Mouse (Mus musculus) MEL (cell line): ENCODE data around the gene Tnfaip8l2.

ENCODE experiments used
- CHD2 ChIP-seq: IDR thresholded peaks from 2 replicates; pipeline ENCODE4 v1.6.1; 2011; ENCODE audit warnings: low read length, improper control_type of control experiment
- CTCF ChIP-seq, 3 experiments: IDR thresholded peaks in 2 of 3; conservative IDR thresholded peaks in 1 of 3; 2 replicates each; pipeline ENCODE4 v1.5.1; 2011 to 2012; ENCODE audit warnings: low read length in 3 of 3, low read depth in 2 of 3, mild to moderate bottlenecking in 2 of 3, improper control_type of control experiment in 1 of 3, inconsistent platforms in 1 of 3, mixed read lengths in 1 of 3, moderate library complexity in 1 of 3; ENCODE audit not compliant: control insufficient read depth in 1 of 3, insufficient read depth in 1 of 3, poor library complexity in 1 of 3, severe bottlenecking in 1 of 3
- ELF1 ChIP-seq: IDR thresholded peaks from 2 replicates; pipeline ENCODE4 v1.6.1; 2014; ENCODE audit warnings: low read depth, mild to moderate bottlenecking, inconsistent platforms, low read length, improper control_type of control experiment, moderate library complexity
- HCFC1 ChIP-seq: IDR thresholded peaks from 2 replicates; pipeline ENCODE4 v1.6.1; 2012; ENCODE audit warnings: low read depth, mild to moderate bottlenecking, inconsistent platforms, low read length, improper control_type of control experiment, moderate library complexity
- MAZ ChIP-seq: IDR thresholded peaks from 2 replicates; pipeline ENCODE4 v1.6.1; 2012; ENCODE audit warnings: low read depth, mild to moderate bottlenecking, inconsistent platforms, low read length, improper control_type of control experiment
- MYC ChIP-seq: IDR thresholded peaks from 2 replicates; pipeline ENCODE4 v1.6.1; 2011; ENCODE audit warnings: low read depth, mild to moderate bottlenecking, low read length, improper control_type of control experiment, moderate library complexity
- NELFE ChIP-seq: IDR thresholded peaks from 2 replicates; pipeline ENCODE4 v1.6.1; 2011; ENCODE audit warnings: low read depth, low read length, improper control_type of control experiment
- POLR2A ChIP-seq, 2 experiments: IDR thresholded peaks; 2 replicates each; pipeline ENCODE4 v1.6.1; 2011 to 2012; ENCODE audit warnings: low read length in 2 of 2, mild to moderate bottlenecking in 2 of 2, control low read depth in 1 of 2, improper control_type of control experiment in 1 of 2, low read depth in 1 of 2, moderate library complexity in 1 of 2; ENCODE audit not compliant: control insufficient read depth in 1 of 2, insufficient read depth in 1 of 2, poor library complexity in 1 of 2
- SIN3A ChIP-seq: IDR thresholded peaks from 2 replicates; pipeline ENCODE4 v1.6.1; 2012; ENCODE audit warnings: low read length, improper control_type of control experiment, inconsistent platforms
- TAL1 ChIP-seq: IDR thresholded peaks from 2 replicates; pipeline ENCODE4 v1.6.1; 2012; ENCODE audit warnings: mild to moderate bottlenecking, inconsistent platforms, low read length, moderate library complexity, mixed read lengths
- USF1 ChIP-seq: IDR thresholded peaks from 2 replicates; pipeline ENCODE4 v1.6.1; 2014; ENCODE audit warnings: low read depth, mild to moderate bottlenecking, inconsistent platforms, low read length, improper control_type of control experiment, moderate library complexity
- ZMIZ1 ChIP-seq: IDR thresholded peaks from 2 replicates; pipeline ENCODE4 v1.6.1; 2012; ENCODE audit warnings: low read depth, mild to moderate bottlenecking, inconsistent platforms, low read length, improper control_type of control experiment, moderate library complexity
- ZNF384 ChIP-seq: IDR thresholded peaks from 2 replicates; pipeline ENCODE4 v1.6.1; 2012; ENCODE audit warnings: low read depth, mild to moderate bottlenecking, inconsistent platforms, low read length, improper control_type of control experiment

DNA sequence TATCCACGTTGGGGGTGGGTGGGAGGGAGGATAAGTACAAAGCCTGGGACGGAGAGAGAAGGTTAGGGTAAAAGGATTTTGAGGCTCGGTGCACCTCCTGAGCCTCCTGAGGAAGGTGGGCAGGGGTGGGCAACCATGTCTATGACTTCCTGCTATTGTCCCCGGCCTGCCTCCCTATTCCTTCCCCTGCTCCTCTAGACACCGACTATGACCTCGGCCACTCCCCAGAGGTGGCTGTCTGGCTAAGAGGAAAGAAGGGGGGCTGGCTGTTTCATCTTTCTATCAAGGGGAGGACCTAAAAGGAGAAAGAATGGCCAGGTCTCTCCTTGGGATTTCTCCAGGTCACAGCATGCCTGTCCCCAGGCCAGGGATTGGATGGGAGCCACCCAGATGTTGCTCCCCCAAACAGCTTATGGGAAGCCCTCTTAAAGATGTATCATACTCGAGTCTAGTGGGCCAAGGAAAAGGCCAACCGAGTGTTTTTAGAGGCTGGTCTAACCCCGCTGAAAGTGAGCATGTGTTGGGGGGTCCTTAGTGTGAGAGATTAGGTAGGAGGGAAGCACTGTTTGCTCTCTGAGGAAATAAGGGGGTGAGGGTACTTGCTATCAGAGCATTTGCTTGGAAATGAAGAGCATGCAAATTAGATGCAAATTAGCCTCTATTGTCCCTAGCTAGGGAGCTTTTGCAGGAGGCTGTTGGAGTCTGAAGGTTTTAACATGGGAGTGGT, 19.6 kb upstream of the Tnfaip8l2 start:
- no peak for TF ChIP-seq TAL1
- TF ChIP-seq POLR2A (IDR thresholded peaks at IDR 0.05; ENCODE audit: control insufficient read depth in 1 of 2, insufficient read depth in 1 of 2, low read depth in 1 of 2, low read length in 2 of 2, poor library complexity in 1 of 2) = no peak
- no peak for TF ChIP-seq CTCF (IDR thresholded peaks at IDR 0.05 in 2 of 3, conservative IDR thresholded peaks at IDR 0.05 in 1 of 3; ENCODE audit: control insufficient read depth in 1 of 3, insufficient read depth in 1 of 3, low read depth in 2 of 3, low read length in 3 of 3, poor library complexity in 1 of 3, severe bottlenecking in 1 of 3)
- TF ChIP-seq CHD2 = no peak
- no peak for TF ChIP-seq USF1
- no peak for TF ChIP-seq ZNF384
- TF ChIP-seq SIN3A = no peak
- no peak for TF ChIP-seq ZMIZ1
- no peak for TF ChIP-seq HCFC1
- no peak for TF ChIP-seq MAZ
- TF ChIP-seq NELFE = no peak
- TF ChIP-seq MYC = no peak
- no peak for TF ChIP-seq ELF1
